Mouse (Mus musculus) embryonic facial prominence, embryonic 10.5 days (tissue): ENCODE data around the gene Igsf8. TPM values are rescaled to one million over a fixed set of nuclear protein-coding genes. Genes with fewer than 3 reads are reported as not detected.

ENCODE experiments used
- DNase-seq: peaks from one replicate; pipeline ENCODE4 v3.0.0-alpha.2; 2017; ENCODE audit warnings: low spot score
- H3K27ac ChIP-seq: fragments of 300-500 bp; sonication (generic); replicated peaks from 2 replicates; pipeline ENCODE4 v1.5.1; 2016; ENCODE audit warnings: mild to moderate bottlenecking
- H3K27me3 ChIP-seq: fragments of 300-500 bp; sonication (generic); replicated peaks from 2 replicates; pipeline ENCODE4 v1.6.1; 2016; ENCODE audit warnings: low read depth, mild to moderate bottlenecking; ENCODE audit not compliant: poor library complexity, severe bottlenecking
- H3K36me3 ChIP-seq: fragments of 300-500 bp; sonication (generic); replicated peaks from 2 replicates; pipeline ENCODE4 v1.6.1; 2016; ENCODE audit warnings: mild to moderate bottlenecking, moderate library complexity
- H3K4me1 ChIP-seq: fragments of 300-500 bp; sonication (generic); 2 replicates; pipeline ENCODE4 v1.6.1; 2016
- H3K4me3 ChIP-seq: fragments of 300-500 bp; sonication (generic); 2 replicates; pipeline ENCODE4 v1.5.1; 2016; ENCODE audit warnings: mild to moderate bottlenecking, moderate library complexity
- H3K9me3 ChIP-seq: fragments of 300-500 bp; sonication (generic); 2 replicates; pipeline ENCODE4 v1.6.1; 2016; ENCODE audit warnings: mild to moderate bottlenecking
- WGBS: fragments of 180-500 bp; shearing (Covaris S2); methylation state at CpG from one replicate; pipeline ENCODE4 v1.1.7; 2016; 5-methylcytosine and 5-hydroxymethylcytosine counted together
- polyA plus RNA-seq: library from polyadenylated mRNA; unstranded; fragments of >200 nt; fragmentation: Nextera tagmentation; extraction: Ambion mirVana; gene quantifications from 2 replicates; pipeline ENCODE4 v1.2.1, GENCODE M21; 2016

Gene Igsf8
- polyA plus RNA-seq, 1 experiment from 2014 or later, result 33.7 TPM

DNA sequence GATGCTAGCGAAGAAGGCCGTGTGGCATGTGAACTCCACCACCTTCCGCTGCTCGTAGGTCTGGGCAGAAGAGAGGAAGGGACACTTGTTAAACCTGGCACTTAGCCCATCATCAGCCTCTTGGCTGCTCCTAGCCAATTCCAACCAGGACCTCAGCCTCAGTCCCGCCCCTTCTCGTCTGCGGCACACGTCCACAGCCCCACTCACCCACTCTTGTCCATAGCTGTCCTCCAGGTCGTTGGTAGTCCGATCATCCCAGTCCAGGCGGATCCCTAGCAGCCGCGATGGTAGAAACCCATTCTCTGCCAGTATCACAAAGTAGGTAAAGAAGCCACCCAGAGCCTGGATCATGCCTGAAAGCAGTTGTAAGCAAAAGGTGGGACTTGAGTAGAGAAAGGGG, 16.9 kb downstream of the Igsf8 start:
- no peak for DNase-seq
- H3K9me3 ChIP-seq, result no peaks in the 10 kb centered on the region
- H3K27me3 ChIP-seq, result no peaks in the 10 kb centered on the region
- H3K36me3 ChIP-seq, result no peaks in the 10 kb centered on the region
- H3K4me1 ChIP-seq, result peaks cover 9% of the 10 kb centered on the region
- no peak overlapping the region for H3K27ac ChIP-seq
- no peak overlapping the region for H3K4me3 ChIP-seq
- 95% methylated on average over 13 of the region's 13 CpGs for WGBS

DNA sequence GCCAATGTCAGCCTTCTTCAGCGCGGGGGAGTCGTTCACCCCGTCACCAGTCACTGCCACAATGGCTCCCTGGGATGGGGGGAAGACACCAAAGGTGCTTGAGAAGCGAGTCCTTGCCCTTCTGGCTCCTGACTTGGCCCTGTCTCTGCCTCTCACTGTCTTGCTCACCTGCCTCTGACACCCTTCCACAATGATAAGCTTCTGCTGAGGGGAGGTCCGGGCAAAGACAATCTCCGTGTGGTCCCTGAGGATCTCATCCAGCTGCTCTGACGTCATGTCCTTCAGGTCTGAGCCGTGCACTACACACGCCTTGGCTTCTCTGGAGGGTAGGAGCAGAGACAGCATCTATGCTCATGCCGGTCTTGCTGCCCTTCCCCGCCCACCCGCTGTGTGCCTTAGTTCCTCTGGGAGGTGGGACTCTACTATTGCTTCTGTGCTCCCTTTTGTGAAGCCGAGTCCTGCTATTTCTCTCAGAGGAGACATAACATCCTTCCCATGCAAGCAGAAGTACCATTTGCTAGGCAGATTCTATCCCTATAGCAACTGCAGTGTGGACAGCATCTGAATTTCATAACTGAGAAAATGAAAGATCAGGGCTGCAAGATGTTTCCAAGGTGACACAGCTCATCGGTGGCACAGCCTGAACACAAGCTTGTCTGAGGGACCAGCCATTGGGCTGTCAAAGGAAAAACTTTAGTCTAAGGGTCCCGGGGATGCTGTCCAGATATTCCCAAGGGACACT, 18.5 kb downstream of the Igsf8 start:
- H3K4me3 ChIP-seq, result no peak overlapping the region
- no peaks in the 10 kb centered on the region for H3K4me1 ChIP-seq
- no peaks in the 10 kb centered on the region for H3K36me3 ChIP-seq
- no peak overlapping the region for H3K27ac ChIP-seq
- no peaks in the 10 kb centered on the region for H3K9me3 ChIP-seq
- no peak for DNase-seq
- 85% methylated on average over 16 of the region's 16 CpGs for WGBS
- no peaks in the 10 kb centered on the region; the same call in 1 of the 2 replicates for H3K27me3 ChIP-seq

DNA sequence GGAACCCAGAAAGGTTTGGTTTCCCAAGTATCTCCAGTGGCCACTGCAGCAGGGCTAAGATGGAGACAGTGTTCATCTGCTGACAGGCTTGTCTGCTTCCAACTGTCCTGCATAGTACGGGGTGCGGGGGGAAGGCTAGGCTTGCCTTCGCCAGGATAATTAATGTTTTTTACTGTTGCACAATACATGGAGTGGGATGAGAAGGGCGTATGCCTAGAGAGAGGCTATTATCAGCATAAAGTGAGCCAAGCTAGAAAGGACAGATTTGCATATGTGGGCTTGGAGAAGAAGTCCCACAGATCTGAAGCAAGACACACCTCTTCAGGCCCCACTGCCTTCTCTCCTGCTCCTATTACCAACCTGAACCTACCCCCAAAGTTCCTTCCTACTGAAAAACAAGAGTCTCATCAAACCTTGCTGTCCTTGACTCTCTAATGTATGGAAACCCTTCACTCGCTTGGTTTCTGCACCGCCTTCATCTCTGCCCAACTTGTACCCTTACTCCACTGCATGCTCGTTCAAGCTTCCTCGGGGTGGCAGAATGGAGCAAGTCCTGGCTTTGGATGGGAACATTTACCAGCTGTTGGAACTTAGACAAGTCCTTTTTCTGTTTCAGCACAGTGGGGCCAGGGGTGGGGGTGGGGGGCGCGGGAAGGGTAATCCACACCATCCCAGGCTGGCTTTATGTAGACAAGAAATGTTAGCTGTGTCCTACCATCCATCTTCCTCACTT, 20.2 kb downstream of the Igsf8 start:
- H3K27ac ChIP-seq, result no peak overlapping the region
- peaks cover 2% of the 10 kb centered on the region; the same call in 1 of the 2 replicates for H3K27me3 ChIP-seq
- no peaks in the 10 kb centered on the region for H3K9me3 ChIP-seq
- DNase-seq, result no peak
- H3K4me1 ChIP-seq, result no peaks in the 10 kb centered on the region
- H3K36me3 ChIP-seq, result no peaks in the 10 kb centered on the region
- 87% methylated on average over 10 of the region's 10 CpGs for WGBS
- no peak overlapping the region for H3K4me3 ChIP-seq

DNA sequence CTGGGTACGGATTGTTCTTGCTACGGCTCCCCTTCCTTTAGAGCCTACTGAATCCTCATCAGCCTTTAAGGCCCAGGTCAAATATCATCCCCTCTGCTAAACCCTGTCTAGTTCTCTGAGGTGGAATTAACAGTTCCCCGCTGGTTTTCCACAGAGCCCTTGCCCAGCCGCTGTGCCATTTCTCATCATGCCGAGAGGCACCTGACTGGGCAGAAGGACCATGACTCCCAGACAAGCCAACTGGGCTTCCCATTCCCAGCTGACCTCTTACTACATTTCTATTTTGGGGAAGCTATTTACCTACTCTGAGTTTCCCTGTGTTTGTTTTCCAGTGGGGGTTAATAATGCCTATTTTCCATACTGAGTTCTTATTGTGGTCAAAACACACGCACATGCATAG, 21.6 kb downstream of the Igsf8 start:
- H3K4me3 ChIP-seq, result no peak overlapping the region
- no peaks in the 10 kb centered on the region for H3K36me3 ChIP-seq
- no peaks in the 10 kb centered on the region for H3K9me3 ChIP-seq
- WGBS, result 93% methylated on average over 6 of the region's 6 CpGs
- DNase-seq, result no peak
- no peak overlapping the region for H3K27ac ChIP-seq
- H3K27me3 ChIP-seq, result peaks cover 2% of the 10 kb centered on the region; the same call in 1 of the 2 replicates
- no peaks in the 10 kb centered on the region for H3K4me1 ChIP-seq

DNA sequence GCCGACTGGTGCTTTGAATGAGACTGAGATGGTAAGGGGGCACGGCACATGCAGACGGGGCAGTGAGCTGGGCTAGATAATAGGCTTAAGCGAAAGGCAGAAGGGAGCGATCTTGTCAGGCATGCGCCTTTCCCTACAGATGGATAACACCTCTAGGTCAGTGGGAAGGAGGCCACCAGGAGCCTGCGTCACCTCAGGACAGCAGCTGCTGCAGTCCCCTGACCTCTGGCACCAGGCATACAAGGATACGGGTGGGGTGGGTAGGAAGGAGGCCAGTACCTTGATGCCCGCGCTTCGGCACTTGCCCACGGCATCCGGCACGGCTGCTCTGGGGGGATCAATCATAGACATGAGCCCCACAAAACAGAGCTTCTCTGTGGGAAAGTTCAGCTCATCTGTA, 22.8 kb downstream of the Igsf8 start:
- WGBS, result 85% methylated on average over 14 of the region's 14 CpGs
- no peaks in the 10 kb centered on the region for H3K9me3 ChIP-seq
- H3K4me3 ChIP-seq, result no peak overlapping the region
- H3K27me3 ChIP-seq, result peaks cover 2% of the 10 kb centered on the region; the same call in 1 of the 2 replicates
- H3K36me3 ChIP-seq, result no peaks in the 10 kb centered on the region
- no peak for DNase-seq
- H3K27ac ChIP-seq, result no peak overlapping the region
- no peaks in the 10 kb centered on the region for H3K4me1 ChIP-seq

DNA sequence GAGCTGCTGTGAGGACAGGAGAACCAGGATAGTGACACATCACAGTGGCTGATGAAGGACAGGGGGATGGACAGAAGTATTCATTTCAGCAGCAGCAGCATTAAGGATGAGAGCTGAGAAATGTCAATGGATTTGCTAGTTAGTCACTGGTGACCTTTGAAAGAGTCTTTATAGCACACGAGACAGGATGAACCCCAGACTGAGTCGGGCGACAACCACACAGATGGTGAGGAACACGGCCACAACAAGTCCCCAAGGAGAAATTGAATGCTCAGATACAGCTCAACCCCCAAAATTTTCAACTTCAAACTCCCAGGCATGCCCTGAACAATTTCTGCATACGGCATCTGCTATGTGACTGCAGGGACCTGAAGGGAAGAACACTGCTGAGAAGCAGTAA, 25.3 kb downstream of the Igsf8 start:
- H3K9me3 ChIP-seq, result no peaks in the 10 kb centered on the region
- no peak overlapping the region for H3K27ac ChIP-seq
- peaks cover 2% of the 10 kb centered on the region; the same call in 1 of the 2 replicates for H3K27me3 ChIP-seq
- no peak overlapping the region for H3K4me3 ChIP-seq
- DNase-seq, result no peak
- no peaks in the 10 kb centered on the region for H3K36me3 ChIP-seq
- WGBS, result 88% methylated on average over 5 of the region's 5 CpGs
- no peaks in the 10 kb centered on the region for H3K4me1 ChIP-seq

DNA sequence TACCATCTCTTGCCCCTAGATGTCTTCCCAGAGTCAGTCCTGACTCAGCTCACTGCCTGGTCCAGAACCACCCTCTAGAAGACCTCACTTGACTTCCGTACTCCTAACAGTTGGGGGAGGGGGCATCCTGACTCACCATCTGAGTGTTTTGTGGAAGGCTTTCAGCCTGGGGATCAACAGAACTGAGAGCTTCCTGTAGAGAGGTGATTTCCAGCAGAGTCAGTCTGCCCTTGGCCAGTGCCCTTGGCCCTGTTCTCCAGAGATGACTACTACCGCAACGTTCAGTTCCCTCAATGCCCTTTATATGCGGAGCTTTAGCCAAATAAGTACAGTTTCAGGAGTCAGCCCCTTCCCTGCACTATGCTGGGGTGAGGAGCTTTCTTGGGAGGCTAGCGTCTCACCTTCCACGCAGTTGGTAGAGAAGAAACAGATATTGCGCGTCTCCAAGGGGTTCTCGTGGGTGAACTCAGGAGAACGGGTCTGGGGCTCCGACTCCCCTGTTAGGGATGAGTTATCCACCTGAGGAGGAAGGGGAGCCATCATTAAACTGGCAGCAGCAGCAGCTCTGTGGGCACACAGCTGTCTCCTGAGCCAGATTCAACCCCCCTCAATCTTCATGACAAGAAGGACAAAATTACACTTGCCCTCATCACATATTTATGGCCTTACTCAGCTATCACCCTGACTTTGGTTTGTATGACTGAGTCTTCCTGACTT, 27.6 kb downstream of the Igsf8 start:
- no peaks in the 10 kb centered on the region for H3K9me3 ChIP-seq
- WGBS, result 93% methylated on average over 11 of the region's 11 CpGs
- DNase-seq, result no peak
- no peak overlapping the region for H3K4me3 ChIP-seq
- no peak overlapping the region for H3K27ac ChIP-seq
- H3K36me3 ChIP-seq, result no peaks in the 10 kb centered on the region
- H3K4me1 ChIP-seq, result no peaks in the 10 kb centered on the region
- peaks cover 2% of the 10 kb centered on the region; the same call in 1 of the 2 replicates for H3K27me3 ChIP-seq

DNA sequence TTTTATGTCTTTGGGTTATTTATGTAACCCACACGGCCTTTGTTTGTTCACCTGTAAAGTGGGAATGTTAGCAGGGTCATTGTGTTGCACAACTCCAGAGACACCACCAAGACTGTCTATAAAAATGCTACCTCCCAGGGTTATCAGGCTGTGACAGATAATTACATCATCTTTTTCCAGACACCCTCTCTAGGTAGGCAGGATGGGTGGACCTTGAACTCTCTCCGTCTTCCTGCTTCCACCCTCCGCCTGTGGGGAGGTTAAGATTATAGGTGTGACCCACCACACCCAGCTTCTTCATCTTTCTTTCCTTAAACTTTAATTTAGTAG, 28.1 kb downstream of the Igsf8 start:
- Histone ChIP-seq H3K9me3 (no peaks in the 10 kb centered on the region), H3K36me3 (no peaks in the 10 kb centered on the region), H3K27me3 (peaks cover 2% of the 10 kb centered on the region; the same call in 1 of the 2 replicates), H3K4me3 (no peak overlapping the region), H3K4me1 (no peaks in the 10 kb centered on the region), H3K27ac (no peak overlapping the region)
- 88% methylated on average over 3 of the region's 3 CpGs for WGBS
- no peak for DNase-seq

DNA sequence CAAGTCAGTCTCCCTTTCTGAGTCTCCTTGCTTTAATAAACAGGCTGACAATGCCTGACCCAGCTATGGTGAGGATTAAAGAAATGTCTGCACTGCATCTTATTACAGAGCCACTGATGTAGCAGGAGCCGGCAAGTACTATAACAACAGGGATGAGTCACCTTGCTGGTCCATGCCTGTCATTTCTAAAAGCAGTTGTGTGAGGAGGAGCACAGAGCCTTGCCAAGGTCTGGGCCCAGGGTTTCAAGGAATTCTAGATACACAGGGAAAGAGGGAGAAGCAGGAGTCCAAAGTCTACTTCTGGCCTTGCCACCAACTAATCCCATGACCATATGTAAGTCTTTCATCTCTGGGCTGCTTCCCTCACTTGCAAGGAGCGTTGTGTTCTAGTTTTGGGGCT, 31.4 kb downstream of the Igsf8 start:
- Histone ChIP-seq H3K27me3 (peaks cover 18% of the 10 kb centered on the region), H3K36me3 (no peaks in the 10 kb centered on the region), H3K4me1 (peaks cover 27% of the 10 kb centered on the region), H3K4me3 (no peak overlapping the region), H3K27ac (no peak overlapping the region), H3K9me3 (no peaks in the 10 kb centered on the region)
- DNase-seq, result no peak
- WGBS, result 92% methylated on average over 2 of the region's 2 CpGs

DNA sequence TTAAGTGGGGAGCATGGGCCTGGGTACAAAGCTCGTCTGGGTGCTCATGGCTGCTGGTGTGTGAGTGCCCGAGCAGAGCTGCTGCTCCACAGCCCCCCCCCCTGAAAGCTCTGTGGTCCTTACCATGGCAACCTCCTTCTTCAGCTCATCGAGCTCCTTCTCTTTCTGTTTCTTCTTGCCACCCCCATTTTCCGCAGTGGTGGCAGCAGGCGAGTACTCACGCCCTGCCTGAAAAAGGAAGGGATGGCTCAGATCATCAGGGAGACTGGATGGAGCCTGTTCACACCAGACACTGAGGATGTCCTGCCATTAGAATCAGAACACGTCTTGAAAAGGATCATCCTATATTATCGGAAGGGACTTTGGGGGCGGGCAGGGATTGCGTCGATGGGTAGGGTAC, 32.0 kb downstream of the Igsf8 start:
- no peak overlapping the region for H3K27ac ChIP-seq
- no peaks in the 10 kb centered on the region for H3K36me3 ChIP-seq
- H3K4me1 ChIP-seq, result peaks cover 33% of the 10 kb centered on the region
- WGBS, result 92% methylated on average over 11 of the region's 11 CpGs
- H3K4me3 ChIP-seq, result no peak overlapping the region
- peaks cover 24% of the 10 kb centered on the region for H3K27me3 ChIP-seq
- H3K9me3 ChIP-seq, result no peaks in the 10 kb centered on the region
- DNase-seq, result no peak

DNA sequence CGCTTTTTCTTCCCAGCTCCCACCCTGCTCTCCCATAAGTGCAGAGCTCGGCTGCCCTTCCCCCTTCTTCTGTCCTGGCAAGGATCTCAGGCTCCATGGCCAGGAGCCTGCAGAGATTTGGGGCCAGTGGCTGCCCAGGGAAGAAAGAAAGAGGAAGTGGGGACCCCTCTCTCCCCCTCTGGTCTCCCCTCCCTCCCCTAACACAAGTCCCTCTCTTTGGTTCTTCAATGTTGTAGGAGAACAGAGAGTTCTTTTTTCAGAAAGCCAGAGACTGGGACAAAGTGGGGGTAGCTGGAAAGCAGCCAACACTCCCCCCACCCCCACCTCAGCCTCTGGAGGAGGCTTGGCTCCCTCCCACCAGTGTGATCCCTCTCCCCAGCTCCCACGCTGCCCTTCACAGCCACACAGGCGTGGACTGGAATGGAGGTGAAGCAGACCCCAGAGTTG, 34.3 kb downstream of the Igsf8 start:
- H3K27me3 ChIP-seq, result peaks cover 47% of the 10 kb centered on the region
- H3K27ac ChIP-seq, result peak overlapping the region; percentile 2; the same call in 1 of the 2 replicates
- no peak overlapping the region for H3K4me3 ChIP-seq
- H3K36me3 ChIP-seq, result no peaks in the 10 kb centered on the region
- DNase-seq, result no peak
- no peaks in the 10 kb centered on the region for H3K9me3 ChIP-seq
- H3K4me1 ChIP-seq, result peaks cover 55% of the 10 kb centered on the region
- 54% methylated on average over 4 of the region's 4 CpGs for WGBS

DNA sequence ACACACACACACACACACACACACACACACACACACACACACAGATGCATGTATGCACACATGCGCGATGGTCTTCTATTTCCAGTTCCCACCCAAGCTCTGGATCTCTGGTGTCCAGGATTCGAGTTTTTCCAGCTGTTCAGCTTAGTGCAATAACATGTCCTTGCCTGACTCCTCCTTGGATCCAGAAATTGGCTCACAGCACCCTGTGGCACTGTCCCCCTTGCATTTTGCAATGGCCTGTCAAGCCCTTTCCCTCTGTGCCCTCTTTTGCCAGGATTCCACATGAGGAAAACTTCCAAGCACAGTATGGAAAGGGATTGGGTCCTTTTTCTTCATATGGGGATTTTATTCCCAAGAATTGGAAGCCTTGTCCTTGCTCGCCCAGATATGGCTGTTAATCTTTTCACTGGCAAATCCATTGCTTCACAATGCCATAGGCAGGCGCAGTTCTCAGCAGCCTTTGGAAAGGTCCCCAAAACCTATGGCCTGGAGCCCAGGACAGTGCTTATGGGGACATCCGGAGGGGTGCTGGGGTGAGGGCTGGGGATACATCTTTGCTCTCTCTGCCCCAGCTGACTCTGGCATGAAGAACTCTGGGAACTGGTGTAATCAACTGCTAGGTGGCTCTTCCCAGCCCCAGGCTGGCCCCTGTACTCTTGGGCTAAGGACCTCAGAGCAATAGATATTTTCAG, 35.5 kb downstream of the Igsf8 start:
- DNase-seq, result no peak
- Histone ChIP-seq H3K4me3 (no peak overlapping the region), H3K9me3 (no peaks in the 10 kb centered on the region), H3K4me1 (peaks cover 67% of the 10 kb centered on the region), H3K27ac (peak overlapping the region; percentile 71; the same call in 1 of the 2 replicates), H3K36me3 (no peaks in the 10 kb centered on the region), H3K27me3 (peaks cover 48% of the 10 kb centered on the region)
- 82% methylated on average over 6 of the region's 6 CpGs for WGBS
